Mouse (Mus musculus) midbrain, embryonic 16.5 days (tissue): ENCODE measurements around the gene Tns3. TPM values are rescaled to one million over a fixed set of nuclear protein-coding genes. Genes with fewer than 3 reads are reported as not detected.

Experiments
- ATAC-seq: fragments of 200-750 bp; cut with Nextera tagmentation; 2 replicates; pipeline ENCODE4 v1.8.0; 2017; ENCODE audit warnings: moderate TSS enrichment
- H3K27ac ChIP-seq: fragments of 300-500 bp; sonication (generic); 2 replicates; pipeline ENCODE4 v1.5.1; 2014; ENCODE audit warnings: mild to moderate bottlenecking, low read length, mixed read lengths
- H3K27me3 ChIP-seq: fragments of 300-500 bp; sonication (generic); 2 replicates; pipeline ENCODE4 v1.6.1; 2014; ENCODE audit warnings: low read depth, low read length, mixed read lengths; ENCODE audit not compliant: control insufficient read depth, insufficient read depth
- H3K36me3 ChIP-seq: fragments of 300-500 bp; sonication (generic); 2 replicates; pipeline ENCODE4 v1.6.1; 2014; ENCODE audit warnings: mild to moderate bottlenecking, low read length, moderate library complexity, mixed read lengths; ENCODE audit not compliant: control insufficient read depth, insufficient read depth
- H3K4me1 ChIP-seq: fragments of 300-500 bp; sonication (generic); 2 replicates; pipeline ENCODE4 v1.6.1; 2014; ENCODE audit warnings: mild to moderate bottlenecking, low read length, mixed read lengths; ENCODE audit not compliant: control insufficient read depth, insufficient read depth
- H3K4me2 ChIP-seq: fragments of 300-500 bp; sonication (generic); 2 replicates; pipeline ENCODE4 v1.6.1; 2014; ENCODE audit warnings: mild to moderate bottlenecking, low read length, mixed read lengths
- H3K4me3 ChIP-seq: fragments of 300-500 bp; sonication (generic); 2 replicates; pipeline ENCODE4 v1.5.1; 2014; ENCODE audit warnings: low read depth, mild to moderate bottlenecking, low read length, moderate library complexity, mixed read lengths
- H3K9ac ChIP-seq: fragments of 300-500 bp; sonication (generic); 2 replicates; pipeline ENCODE4 v1.6.1; 2014; ENCODE audit warnings: low read depth, low read length, mixed read lengths
- H3K9me3 ChIP-seq: fragments of 300-500 bp; sonication (generic); replicated peaks from 2 replicates; pipeline ENCODE4 v1.6.1; 2014; ENCODE audit warnings: mild to moderate bottlenecking, low read length, mixed read lengths; ENCODE audit not compliant: control insufficient read depth, poor library complexity, severe bottlenecking
- WGBS: fragments of 180-500 bp; shearing (Covaris S2); extraction: QIAGEN DNeasy Blood & Tissue Kit; methylation state at CpG from one replicate; pipeline ENCODE4 v1.1.7; 2014; 5-methylcytosine and 5-hydroxymethylcytosine counted together
- polyA plus RNA-seq: library from polyadenylated mRNA; unstranded; fragments of >200 nt; fragmentation: Nextera tagmentation; extraction: Ambion mirVana; gene quantifications from 2 replicates; pipeline ENCODE4 v1.2.1, GENCODE M21; 2015

The Tns3 gene
- 5.3 TPM in 2 replicates for polyA plus RNA-seq

DNA sequence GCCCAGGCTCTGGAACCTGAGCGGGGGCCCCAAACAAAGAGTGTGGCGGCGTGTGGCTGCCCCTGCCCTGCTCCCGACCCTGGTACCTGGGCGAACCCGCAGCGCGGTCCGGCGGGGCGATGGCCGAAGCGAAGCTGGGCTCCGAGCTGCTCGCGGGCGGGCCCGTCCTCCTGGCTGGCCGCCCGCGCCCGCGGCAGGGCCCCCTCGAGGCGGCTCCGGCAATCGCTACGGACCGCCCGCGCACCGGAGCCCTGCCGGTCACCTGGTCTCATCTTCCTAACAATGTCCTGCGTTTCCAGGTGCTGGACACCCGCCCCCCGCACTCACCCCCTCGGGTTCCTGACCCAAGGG lies at the start of gene Tns3:
TSS of gene Tns3 (minus strand) at position 143 of the 351 bp plus-strand sequence.
- 0% methylated on average over 30 of the region's 37 CpGs for WGBS
- Histone ChIP-seq H3K4me2 (peak within 1 kb of the TSS; percentile 97), H3K27ac (no peak within 1 kb of the TSS)

DNA sequence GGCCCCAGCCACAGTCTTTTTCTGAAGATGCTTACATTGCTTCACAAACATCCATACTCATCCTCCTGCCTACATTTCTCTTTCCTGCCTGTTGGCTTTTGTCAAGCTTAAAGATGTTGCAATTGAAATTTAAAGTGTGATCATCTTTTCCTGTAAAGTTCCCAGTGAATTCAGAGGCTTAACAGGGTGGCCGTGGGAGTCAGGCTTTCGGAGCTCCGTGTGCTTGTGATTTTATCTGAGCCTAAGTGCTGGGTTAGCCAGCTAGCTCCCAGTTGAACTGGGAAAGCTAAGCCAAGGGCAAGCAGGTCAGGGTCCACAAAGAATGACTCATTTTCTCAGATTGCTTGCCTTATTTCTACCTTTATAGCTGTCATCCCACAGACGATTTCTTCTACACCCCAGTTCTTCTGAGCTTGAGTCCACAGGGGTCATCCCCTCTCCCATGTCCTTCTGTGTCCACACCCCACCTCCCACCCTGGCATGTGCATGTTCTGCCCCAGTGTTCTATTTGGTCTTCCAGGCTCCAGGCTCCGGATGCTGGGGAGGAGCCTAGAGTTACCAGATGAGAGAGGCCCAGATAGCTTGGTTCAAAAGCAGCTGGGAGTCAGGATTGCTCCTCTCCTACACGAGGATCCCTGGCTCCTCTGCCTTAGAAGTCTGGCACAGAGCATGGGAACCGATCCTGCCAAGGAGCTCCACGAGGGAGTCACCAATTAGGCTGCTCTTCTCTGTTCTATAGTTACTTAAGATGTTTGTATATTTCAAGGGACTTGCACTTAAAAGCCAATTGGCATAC lies 42.1 kb upstream of the Tns3 start:
- Histone ChIP-seq H3K9me3 (no peaks in the 10 kb centered on the region), H3K4me1 (no peaks in the 10 kb centered on the region), H3K27ac (no peak overlapping the region), H3K27me3 (no peaks in the 10 kb centered on the region), H3K36me3 (no peaks in the 10 kb centered on the region), H3K4me2 (no peak overlapping the region), H3K9ac (no peak overlapping the region), H3K4me3 (no peak overlapping the region)
- no peak for ATAC-seq
- WGBS, result 74% methylated on average over 8 of the region's 8 CpGs

More for the DNA sequence above, at the start of gene Tns3:
- Histone ChIP-seq H3K4me1 (0 out of 2 replicates have a peak, but pooled peaks cover 6% of the 10 kb centered on the region), H3K9ac (peak within 1 kb of the TSS; percentile 78), H3K36me3 (no peaks in the 10 kb centered on the region), H3K27me3 (peaks cover 7% of the 10 kb centered on the region), H3K4me3 (peak within 1 kb of the TSS; percentile 71), H3K9me3 (no peaks in the 10 kb centered on the region)
- ATAC-seq, result peak; percentile 75

DNA sequence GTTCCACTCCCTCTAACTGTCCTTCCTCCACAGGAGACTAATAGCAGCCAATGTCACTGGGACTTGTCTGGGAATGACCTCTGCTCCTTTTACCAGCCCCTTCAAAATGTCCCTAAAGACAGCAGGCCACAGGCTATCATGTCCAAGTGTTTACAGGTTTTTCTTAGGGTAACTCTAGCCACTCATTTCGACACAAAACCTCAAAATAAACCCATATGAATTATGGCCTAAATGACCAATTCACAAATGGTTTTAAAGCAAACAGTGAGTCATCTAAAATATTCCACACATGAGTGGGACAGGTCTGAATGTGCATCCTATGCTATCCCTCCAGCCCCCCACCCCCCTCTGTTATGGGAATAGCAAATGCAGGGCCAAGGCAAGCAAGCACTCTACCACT lies 40.8 kb upstream of the Tns3 start:
- Histone ChIP-seq H3K27me3 (no peaks in the 10 kb centered on the region), H3K9me3 (no peaks in the 10 kb centered on the region), H3K4me3 (no peak overlapping the region), H3K4me1 (no peaks in the 10 kb centered on the region), H3K9ac (no peak overlapping the region), H3K36me3 (no peaks in the 10 kb centered on the region), H3K4me2 (no peak overlapping the region), H3K27ac (no peak overlapping the region)
- no peak for ATAC-seq
- 82% methylated on average over 1 of the region's 1 CpGs for WGBS

DNA sequence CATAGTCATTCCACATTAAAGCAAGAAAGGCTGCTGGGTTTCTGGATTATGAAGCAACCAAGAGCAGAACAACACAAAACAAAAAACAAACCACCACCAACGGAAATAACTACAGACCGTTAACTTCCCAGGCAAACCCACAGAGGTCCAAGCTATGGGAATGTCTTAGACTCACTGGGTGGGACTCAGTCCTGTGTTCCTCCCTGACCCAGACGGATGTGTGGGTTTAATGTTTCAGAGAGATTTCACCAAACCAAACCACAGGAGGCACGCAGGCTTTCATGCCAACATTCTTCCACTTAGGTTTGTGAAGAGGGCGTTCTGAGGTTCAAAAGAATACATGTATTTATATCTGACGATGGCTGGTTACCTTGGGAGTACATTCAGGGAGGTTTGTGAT lies 39.5 kb upstream of the Tns3 start:
- 83% methylated on average over 6 of the region's 6 CpGs for whole genome bisulfite sequencing
- ATAC-seq, result no peak
- Histone ChIP-seq H3K4me3 (no peak overlapping the region), H3K36me3 (no peaks in the 10 kb centered on the region), H3K4me1 (no peaks in the 10 kb centered on the region), H3K27ac (no peak overlapping the region), H3K9ac (no peak overlapping the region), H3K9me3 (no peaks in the 10 kb centered on the region), H3K27me3 (no peaks in the 10 kb centered on the region), H3K4me2 (no peak overlapping the region)

DNA sequence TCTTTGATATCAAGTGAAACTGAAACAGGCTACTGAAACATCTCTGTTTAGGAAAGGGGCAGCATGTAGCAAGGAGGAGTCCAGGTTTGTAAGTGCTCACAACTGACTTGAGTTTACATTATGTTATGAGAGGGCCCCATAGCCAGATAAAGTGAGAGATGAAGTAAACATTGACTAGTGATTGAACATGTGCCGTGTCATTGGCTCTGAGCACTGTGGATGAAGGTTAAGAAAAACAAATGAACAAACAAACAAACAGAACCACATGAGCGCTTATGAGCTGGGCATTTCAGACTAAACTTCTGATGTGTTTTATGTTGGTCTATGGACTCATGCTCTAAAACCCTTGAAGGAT lies 38.2 kb upstream of the Tns3 start:
- WGBS, result 96% methylated on average over 2 of the region's 2 CpGs
- H3K9me3 ChIP-seq, result no peaks in the 10 kb centered on the region
- no peak for ATAC-seq
- H3K36me3 ChIP-seq, result no peaks in the 10 kb centered on the region
- H3K27ac ChIP-seq, result no peak overlapping the region
- H3K4me2 ChIP-seq, result no peak overlapping the region
- H3K4me3 ChIP-seq, result no peak overlapping the region
- no peaks in the 10 kb centered on the region for H3K27me3 ChIP-seq
- no peaks in the 10 kb centered on the region for H3K4me1 ChIP-seq
- H3K9ac ChIP-seq, result no peak overlapping the region

DNA sequence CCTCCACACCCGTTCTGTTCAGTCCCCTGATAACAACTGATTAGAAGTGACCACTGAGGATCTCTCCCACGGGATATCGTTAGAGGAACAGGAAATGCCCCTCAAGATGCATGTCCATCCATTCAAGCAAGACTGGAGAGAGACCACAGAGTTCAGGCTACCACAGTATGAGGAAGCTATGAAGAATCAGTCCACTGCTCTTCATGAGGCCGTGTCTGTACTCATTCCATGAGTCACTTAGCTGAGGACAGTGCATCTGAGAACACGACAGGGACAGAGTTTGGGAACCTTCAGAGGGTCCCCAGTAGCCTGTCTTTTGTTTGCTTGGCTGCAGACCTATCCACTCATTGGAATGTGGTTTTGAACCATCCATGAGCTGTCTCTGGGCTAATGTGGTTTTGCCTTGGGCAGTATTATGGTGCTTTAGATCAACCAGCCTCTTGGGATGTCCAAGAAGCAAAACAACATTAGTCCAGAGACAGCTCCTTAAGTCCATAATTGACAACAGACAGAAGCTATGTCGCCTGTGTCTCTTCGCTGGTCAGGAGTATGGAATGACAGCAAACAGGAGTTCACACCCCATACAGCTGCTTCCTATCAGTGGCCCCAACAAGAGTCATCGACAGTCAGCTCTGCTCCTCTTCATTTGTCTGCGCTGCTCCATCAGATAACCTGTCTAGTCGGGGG lies 37.7 kb upstream of the Tns3 start:
- Histone ChIP-seq H3K9me3 (no peaks in the 10 kb centered on the region), H3K9ac (no peak overlapping the region), H3K36me3 (no peaks in the 10 kb centered on the region), H3K4me3 (no peak overlapping the region), H3K4me2 (no peak overlapping the region), H3K27me3 (no peaks in the 10 kb centered on the region), H3K27ac (no peak overlapping the region), H3K4me1 (no peaks in the 10 kb centered on the region)
- ATAC-seq, result no peak
- WGBS, result 88% methylated on average over 10 of the region's 10 CpGs

DNA sequence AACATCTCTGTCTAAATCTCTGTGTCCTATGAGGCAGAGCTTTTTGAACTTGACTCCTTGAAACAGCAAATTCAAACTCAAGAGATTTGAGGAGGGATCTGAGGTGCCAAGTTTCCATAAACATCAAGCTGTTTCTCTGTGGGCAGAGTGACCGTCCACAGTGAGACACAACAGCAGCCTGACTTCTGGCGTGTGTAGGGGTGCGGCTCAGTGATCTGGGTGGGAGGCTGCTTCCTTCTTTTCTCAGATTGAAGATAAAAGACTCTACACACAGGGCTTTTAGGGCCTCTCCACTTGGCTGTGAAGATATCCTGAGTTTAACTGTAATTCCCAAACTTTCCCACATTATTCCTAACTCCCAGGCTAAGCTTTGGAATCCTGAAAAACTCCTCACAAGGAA lies 37.1 kb upstream of the Tns3 start:
- Histone ChIP-seq H3K9ac (no peak overlapping the region), H3K9me3 (no peaks in the 10 kb centered on the region), H3K4me1 (no peaks in the 10 kb centered on the region)

DNA sequence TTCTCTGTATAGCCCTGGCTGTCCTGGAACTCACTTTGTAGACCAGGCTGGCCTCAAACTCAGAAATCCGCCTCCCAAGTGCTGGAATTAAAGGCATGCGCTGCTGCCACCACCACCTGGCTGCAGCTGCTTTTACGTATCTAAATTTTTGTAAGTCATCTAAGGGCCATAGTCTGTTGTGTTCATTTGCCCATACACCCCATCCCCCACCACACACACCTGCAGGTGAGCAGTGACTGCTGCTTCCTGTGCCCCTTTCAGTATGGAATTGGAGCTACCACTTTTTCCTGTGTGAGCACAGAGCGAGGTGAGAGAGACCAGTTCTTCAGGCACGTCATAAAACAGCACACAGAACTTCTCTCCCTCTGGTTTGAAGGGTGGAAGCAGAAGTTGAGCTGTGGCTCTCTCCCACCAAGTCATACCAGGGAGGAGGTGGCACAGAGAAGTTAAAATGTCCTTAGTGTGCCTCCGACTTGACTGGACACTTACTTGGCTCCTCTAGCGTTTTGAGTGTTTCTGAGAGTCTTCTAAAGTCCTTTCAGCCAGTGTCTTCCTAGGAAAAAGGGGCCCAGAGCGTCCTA lies 36.4 kb upstream of the Tns3 start:
- Histone ChIP-seq H3K27ac (no peak overlapping the region), H3K27me3 (no peaks in the 10 kb centered on the region), H3K4me1 (no peaks in the 10 kb centered on the region), H3K9ac (no peak overlapping the region), H3K4me2 (no peak overlapping the region), H3K4me3 (no peak overlapping the region), H3K9me3 (no peaks in the 10 kb centered on the region), H3K36me3 (no peaks in the 10 kb centered on the region)
- 89% methylated on average over 8 of the region's 8 CpGs for WGBS
- no peak for ATAC-seq

More for the DNA sequence above, 37.1 kb upstream of the Tns3 start:
- Histone ChIP-seq H3K36me3 (no peaks in the 10 kb centered on the region), H3K4me2 (no peak overlapping the region), H3K27me3 (no peaks in the 10 kb centered on the region), H3K27ac (no peak overlapping the region), H3K4me3 (no peak overlapping the region)
- 86% methylated on average over 3 of the region's 3 CpGs for WGBS
- ATAC-seq, result no peak

DNA sequence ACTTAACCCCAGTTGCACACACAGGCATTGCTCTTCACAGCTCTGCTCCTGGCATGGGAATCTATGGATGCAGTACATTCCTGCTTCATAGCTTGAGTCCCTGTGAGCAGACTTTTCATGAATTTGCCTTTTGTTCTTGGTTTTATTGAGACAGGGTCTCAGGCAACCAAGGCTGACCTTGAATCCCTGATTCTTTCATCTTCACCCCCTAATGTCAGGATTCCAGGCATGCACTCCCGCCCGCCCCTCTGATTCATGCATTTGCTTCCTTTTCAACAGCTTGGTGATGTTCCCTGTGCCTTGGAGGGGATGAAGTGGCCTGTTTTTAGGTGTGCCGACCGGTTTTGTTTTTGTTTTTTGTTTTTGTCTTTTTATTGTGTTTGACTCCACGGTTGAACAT lies 35.4 kb upstream of the Tns3 start:
- Histone ChIP-seq H3K36me3 (no peaks in the 10 kb centered on the region), H3K9me3 (no peaks in the 10 kb centered on the region), H3K4me3 (no peak overlapping the region), H3K4me1 (no peaks in the 10 kb centered on the region), H3K27ac (no peak overlapping the region), H3K4me2 (no peak overlapping the region), H3K27me3 (no peaks in the 10 kb centered on the region), H3K9ac (no peak overlapping the region)
- no peak for ATAC-seq
- WGBS, result 26% methylated on average over 5 of the region's 5 CpGs
